Mouse (Mus musculus) induced T-regulatory cell, adult 2 months (primary cell): ENCODE results near the gene Azin2.

ENCODE experiments used
- DNase-seq: peaks from one replicate; pipeline ENCODE4 v3.0.0-alpha.2; 2012; ENCODE audit warnings: low read depth

The Azin2 gene

GRCm38 (mm10) chr4:128977217-128977616 is 15.0 kb upstream of the Azin2 start:
- peak; percentile 38 for DNase-seq

DNA sequence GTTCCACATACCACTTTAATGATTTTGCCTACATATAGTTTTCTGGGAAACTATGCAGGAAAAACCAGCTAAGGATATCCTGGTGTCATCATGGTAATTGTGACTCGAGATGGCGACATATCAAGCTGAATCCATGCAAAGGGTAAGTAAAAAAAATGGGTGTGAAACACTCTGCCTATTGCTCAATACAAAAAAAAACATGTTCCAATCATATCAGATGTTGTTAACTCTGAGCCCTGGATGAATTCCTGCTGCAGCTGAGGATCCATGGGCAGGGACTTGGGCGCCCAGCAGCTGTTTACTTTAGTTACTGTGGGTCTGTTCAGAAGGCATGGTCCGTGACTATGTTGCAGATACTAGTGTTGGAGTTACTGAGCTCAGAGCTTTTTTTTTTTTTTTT is 14.3 kb upstream of the Azin2 start:
- no peak for DNase-seq

DNA sequence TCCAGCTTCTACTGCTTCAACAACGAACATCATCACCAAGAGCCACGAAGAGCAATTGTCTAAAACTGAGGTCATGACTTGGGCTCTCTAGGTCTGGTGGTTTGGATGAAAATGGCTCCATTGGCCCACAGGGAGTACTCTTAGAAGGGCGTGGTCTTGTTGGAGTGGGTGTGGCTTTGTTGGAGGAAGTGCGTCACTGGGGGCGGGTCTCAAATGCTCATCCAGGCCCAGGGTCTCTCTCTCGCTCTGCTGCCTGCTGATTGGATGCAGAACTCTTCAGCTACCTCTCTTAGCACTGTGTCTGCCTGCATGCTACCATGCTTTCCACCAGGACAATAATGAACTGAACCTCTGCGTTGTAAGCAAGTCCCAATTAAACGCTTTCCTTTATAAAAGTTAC is 12.4 kb upstream of the Azin2 start:
- peak; percentile 39 for DNase-seq

DNA sequence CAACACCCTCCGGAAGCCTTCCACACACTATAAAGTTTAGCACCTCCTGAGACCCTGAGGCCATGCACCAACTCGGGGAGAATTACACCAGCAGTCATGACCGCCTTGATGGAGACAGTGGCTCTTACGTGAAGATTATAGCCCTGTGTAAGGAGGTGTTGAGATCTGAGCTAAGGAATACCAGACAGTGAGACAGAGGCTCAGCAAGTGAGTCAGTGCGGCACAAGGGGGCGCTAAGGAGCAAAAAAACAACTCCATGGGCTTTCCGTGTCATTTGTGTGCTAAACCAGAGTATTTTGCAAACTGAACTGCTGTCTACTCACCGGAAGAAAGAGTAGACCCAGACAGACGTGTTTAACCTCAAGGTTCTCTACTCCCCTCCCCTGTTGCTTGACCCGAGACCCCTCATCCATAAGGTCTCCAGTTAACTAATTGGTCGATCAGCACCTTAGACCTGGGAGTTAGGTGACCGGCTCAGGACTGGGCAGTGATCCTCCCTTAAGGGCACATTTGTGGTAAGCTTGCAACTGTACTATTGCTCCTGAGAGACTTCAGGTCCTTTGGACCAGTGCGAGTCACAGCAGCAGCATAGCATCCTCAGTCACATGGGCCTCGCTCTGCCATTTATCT is 8.9 kb upstream of the Azin2 start:
- DNase-seq, result peak; percentile 91

DNA sequence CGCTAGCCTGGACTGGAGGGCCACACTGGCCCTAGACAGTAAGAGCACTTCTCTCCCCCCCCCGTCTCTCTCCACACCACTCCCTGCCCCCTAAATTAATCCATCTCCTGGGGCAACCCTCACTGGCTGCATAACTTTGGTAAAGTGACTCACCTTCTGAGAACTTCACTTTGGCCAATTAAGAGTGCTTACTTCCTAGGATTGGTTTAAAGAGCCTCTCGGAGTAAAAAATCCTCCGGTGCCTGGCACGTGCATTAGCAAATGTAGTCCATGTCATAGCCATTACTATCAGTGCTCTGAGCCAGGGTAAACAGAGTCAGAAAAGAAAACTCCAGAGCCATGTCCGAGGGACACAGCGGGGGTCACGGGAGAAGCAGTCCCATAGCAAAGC is 8.2 kb upstream of the Azin2 start:
- DNase-seq, result no peak

- no peak for DNase-seq
Measured at GRCm38 (mm10) chr4:128969607-128970416, 7.6 kb upstream of the Azin2 start.

DNA sequence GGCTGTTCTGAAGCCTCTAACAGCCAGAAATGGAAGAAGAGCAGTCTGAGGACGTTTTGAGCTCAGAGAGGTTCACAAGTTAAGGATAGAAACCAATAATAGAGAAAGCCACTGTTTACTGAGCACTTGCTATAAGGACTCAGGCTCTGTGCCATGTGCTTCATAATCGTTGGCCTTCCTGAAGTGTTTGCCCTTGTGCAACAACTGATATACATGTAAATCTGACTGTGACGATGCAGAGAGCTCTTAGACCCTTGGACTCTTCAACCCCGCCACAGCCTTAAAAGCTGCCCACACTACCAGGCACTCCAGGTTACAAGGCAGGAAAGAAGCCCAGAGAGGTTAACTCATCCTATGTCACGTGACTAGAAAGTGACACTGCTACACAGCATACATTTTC is 6.8 kb upstream of the Azin2 start:
- DNase-seq, result no peak

GRCm38 (mm10) chr4:128966751-128967150 is 4.5 kb upstream of the Azin2 start:
- no peak for DNase-seq

DNA sequence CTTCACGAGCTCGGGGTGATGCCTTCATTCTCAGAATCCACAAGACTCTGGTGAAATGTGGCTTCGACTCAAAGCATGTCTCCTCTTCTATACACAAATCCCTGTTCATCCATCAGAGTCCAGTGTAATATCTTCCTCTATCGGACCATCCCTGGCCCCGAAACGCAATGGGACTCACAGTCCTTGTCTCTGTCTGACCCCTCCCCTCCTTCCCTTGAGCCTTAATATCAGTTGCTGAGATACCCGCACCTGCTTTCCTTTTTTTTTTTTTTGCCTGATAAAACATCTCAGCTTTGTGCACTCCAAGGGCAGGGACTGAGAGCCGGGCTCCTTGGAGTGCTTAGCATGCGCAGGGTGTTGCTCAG is 666 bp upstream of the Azin2 start:
- DNase-seq, result no peak

GRCm38 (mm10) chr4:128961301-128962028 is 777 bp downstream of the Azin2 start:
- DNase-seq, result no peak

GRCm38 (mm10) chr4:128959676-128960075 is 2.6 kb downstream of the Azin2 start:
- DNase-seq, result no peak

GRCm38 (mm10) chr4:128958849-128959248 is 3.4 kb downstream of the Azin2 start:
- no peak for DNase-seq

- no peak for DNase-seq
Measured at GRCm38 (mm10) chr4:128958156-128958555, 4.1 kb downstream of the Azin2 start.

DNA sequence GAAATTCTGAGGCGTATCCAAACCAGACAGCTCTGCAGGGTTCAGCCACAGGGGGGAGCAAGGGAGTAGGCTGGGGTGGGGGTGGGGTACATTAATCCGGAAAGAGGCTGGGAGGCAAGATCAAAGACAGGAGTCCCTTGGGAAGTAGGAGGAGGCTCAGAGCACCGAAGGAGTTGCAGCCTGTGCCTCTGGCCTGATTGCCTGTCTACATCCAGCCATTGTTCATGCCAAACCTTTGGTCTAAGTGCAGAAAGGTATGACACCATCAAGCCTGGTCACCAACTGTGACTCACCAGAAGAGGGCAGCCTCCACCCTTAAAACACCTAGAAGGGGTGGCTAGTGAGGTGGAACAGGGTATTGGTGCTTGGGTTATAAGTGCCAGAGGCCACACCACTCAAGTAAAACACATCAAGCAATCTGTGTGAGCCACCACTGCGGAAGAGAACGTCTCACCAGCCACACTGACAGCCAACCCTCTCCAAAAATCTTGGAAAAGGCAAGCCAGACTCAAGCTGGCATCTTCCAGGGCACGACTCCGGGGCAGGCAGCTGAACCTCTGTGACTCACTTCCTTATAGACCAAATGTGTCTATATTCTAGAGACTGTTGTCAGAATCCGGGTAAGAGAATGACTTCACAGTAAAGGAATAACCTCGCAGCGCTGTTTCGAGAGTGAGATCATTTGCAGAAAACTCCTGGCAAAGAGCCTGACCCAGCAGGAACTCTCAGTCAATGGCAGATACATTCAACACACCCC is 4.9 kb downstream of the Azin2 start:
- peak; percentile 83 for DNase-seq

DNA sequence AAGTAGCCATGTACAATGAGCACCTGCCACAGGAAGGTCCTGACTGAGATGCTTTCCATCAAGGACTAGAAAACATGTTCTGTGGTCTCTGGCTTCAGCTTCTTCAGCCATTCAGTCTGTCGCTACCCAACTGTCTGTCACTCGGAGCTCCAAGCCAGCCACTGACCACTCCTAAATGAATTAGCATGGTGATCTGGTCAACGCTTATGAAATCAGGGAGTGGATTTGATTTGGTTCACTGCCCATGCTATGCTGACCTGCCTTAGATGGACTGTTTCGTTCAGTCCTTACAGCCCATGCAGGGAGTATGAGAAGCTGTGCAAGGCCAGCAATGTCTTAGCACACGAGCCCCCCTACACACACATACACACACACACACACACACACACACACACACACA is 8.4 kb downstream of the Azin2 start:
- DNase-seq, result no peak

DNA sequence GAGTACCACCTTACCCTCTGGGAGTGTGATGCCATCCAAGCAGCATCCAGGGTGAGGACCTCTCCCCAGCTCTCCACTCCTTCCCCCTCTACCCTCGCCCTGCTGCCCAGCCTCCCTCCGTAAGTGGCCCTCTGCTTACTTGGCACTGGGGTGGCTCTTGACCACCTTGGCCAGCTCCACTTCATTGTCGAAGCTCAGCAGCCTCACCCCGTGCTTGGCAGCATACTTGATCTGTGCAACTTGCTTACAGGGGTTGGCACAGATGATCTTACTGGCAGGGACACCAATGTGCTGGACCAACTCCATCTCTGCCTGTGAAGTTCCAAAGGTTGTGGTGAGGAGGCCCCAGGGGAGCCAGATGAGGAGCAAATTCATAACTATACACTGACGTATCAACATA is 11.8 kb downstream of the Azin2 start:
- DNase-seq, result no peak

GRCm38 (mm10) chr4:128949470-128950005 is 12.7 kb downstream of the Azin2 start:
- DNase-seq, result no peak

- DNase-seq, result peak; percentile 74
Measured at GRCm38 (mm10) chr4:128948137-128948674, 14.0 kb downstream of the Azin2 start.

DNA sequence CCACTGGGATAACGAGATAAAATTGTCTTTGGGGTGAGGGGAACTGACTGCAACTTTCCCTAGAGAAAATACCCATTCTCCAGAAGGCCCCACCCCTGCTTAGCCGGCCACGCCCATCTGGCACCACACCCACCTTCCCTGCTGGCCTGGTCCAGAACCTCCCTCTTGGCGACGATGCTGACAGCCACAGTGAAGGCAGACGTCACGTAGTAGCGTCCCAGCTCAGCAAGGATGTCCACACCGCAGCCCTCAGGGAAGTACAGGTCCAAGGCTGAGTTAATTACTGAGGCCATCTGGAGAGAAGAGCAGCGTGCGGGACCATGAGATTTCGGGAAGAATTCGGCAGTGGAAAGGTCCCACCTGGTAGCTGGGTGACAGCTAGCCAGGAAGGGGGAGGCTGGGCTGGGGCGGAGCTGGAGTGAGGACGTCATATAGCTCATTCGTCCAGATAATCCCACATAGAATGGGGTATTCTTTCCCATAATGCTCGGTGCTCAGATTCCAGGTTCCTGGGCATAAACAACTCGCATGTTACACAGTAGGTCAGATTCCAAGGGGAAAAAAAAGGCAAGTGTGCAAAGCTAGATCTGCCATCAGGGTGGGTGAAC is 14.8 kb downstream of the Azin2 start:
- no peak for DNase-seq

DNA sequence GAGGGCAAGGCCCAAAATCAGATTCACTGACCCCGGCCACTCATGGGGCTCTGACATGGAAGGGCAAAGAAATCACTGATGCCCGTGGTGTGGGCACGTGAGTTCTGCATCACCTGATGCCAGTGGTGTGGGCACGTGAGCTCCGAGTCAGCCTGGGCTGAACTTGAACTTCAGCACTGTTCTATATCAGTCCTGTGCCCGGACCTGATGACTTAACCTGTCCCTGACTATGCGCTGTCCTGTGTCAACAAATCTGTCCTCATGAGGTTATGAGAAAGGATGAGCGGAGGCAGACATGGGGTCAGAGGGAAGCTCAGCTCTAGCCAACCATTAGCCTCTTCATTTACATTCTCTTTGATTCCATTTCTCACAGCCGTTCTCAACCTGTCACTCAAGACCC is 15.5 kb downstream of the Azin2 start:
- DNase-seq, result no peak

- peak; percentile 55 for DNase-seq
Measured at GRCm38 (mm10) chr4:128942346-128942745, 19.9 kb downstream of the Azin2 start.
